Mouse (Mus musculus) kidney, adult 2 months (tissue): ENCODE measurements around the gene Dnase1l3. TPM values are rescaled to one million over a fixed set of nuclear protein-coding genes. Genes with fewer than 3 reads are reported as not detected.

Source experiments
- DNase-seq: peaks from one replicate; pipeline ENCODE4 v3.0.0; 2021
- H3K27ac ChIP-seq: fragments of 200-500 bp; 2 replicates; pipeline ENCODE4 v1.5.1; 2012; ENCODE audit warnings: low read depth, low read length, control low read depth, inconsistent platforms; ENCODE audit not compliant: insufficient read depth
- H3K27me3 ChIP-seq: fragments of 200-500 bp; replicated peaks from 2 replicates; pipeline ENCODE4 v1.6.1; 2012; ENCODE audit warnings: mild to moderate bottlenecking, moderate library complexity, low read length, inconsistent platforms; ENCODE audit not compliant: control insufficient read depth, insufficient read depth
- H3K36me3 ChIP-seq: fragments of 200-500 bp; 2 replicates; pipeline ENCODE4 v1.6.1; 2012; ENCODE audit warnings: mild to moderate bottlenecking, moderate library complexity, low read length, inconsistent platforms; ENCODE audit not compliant: control insufficient read depth, insufficient read depth
- H3K4me1 ChIP-seq: fragments of 200-500 bp; 2 replicates; pipeline ENCODE4 v1.6.1; 2011; ENCODE audit warnings: low read length; ENCODE audit not compliant: control insufficient read depth, insufficient read depth
- H3K4me3 ChIP-seq: fragments of 200-500 bp; 2 replicates; pipeline ENCODE4 v1.5.1; 2011; ENCODE audit warnings: mild to moderate bottlenecking, low read depth, low read length, control low read depth; ENCODE audit not compliant: insufficient read depth
- CTCF ChIP-seq: fragments of 200-500 bp; conservative IDR thresholded peaks from 2 replicates; pipeline ENCODE4 v1.5.1; 2011; ENCODE audit warnings: low read depth, mild to moderate bottlenecking, control low read depth, low read length, moderate library complexity, mixed read lengths; ENCODE audit not compliant: insufficient read depth, insufficient read length
- POLR2A ChIP-seq: fragments of 200-500 bp; IDR thresholded peaks from one replicate; pipeline ENCODE4 v1.6.1; 2011; ENCODE audit warnings: low read depth, low read length, control low read depth
- WGBS: fragments of 180-500 bp; shearing (Covaris S2); methylation state at CpG from one replicate; pipeline ENCODE4 v1.1.7; 2018; 5-methylcytosine and 5-hydroxymethylcytosine counted together
- polyA plus RNA-seq: library from polyadenylated mRNA; depleted of rRNA; stranded (reverse); fragments of >200 nt; gene quantifications from 2 replicates; pipeline ENCODE4 v1.2.3, GENCODE M21; 2012; rRNA removed

Dnase1l3 gene
- polyA plus RNA-seq, result 0.37 and 3.0 TPM in 2 replicates

DNA sequence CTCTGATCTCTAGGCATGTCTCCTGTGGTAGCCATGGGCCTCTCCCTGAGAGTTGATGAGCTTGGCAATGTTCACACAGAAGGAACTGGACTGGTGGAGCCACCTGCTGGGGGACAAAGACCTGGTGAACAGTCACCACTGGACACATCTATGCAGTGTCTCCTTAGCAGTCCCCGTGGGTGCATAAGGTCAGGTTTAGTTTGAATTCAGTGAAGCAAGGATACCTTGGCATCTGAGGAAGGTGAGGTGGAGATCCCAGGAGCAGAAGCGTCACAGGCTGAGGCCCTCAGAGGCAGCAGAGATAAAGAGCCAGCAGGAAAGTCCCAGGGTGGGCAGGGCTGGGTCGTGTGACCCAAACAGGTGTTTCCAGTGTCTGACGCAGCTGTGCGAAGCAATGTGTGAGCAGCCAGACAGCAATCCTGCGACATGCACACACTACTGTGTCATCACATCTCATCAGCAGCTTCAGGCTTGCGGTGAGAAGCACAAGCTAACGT is at the start of gene Dnase1l3:
TSS of gene Dnase1l3 (minus strand) at position 303 of the 497 bp plus-strand sequence.
- TF ChIP-seq CTCF, result peak; percentile 79
- TF ChIP-seq POLR2A, result no peak
- Histone ChIP-seq H3K27ac (no peak within 1 kb of the TSS), H3K4me3 (no peak within 1 kb of the TSS), H3K36me3 (no peaks in the 10 kb centered on the region), H3K27me3 (no peaks in the 10 kb centered on the region), H3K4me1 (0 out of 2 replicates have a peak, but pooled peaks cover 3% of the 10 kb centered on the region)
- DNase-seq, result peak; percentile 65
- WGBS, result 63% methylated on average over 8 of the region's 8 CpGs

DNA sequence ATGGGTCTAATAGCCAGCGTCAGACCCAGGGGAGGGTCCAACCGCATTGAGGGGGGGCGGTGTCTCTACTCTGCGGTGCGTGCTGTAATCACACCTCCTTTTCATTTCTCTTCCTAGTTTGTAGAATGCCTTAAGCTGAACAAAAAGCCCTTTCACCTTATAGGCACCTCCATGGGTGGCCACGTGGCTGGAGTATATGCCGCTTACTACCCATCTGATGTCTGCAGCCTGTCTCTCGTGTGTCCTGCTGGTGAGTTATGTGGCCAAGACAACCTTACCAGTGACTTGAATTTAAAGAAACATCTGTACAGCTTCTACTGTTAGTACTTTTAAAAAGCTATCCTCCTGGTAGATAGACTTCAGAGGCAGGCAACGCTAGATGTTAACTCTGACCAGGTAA is 48.2 kb upstream of the Dnase1l3 start:
- Histone ChIP-seq H3K36me3 (no peaks in the 10 kb centered on the region), H3K27me3 (no peaks in the 10 kb centered on the region), H3K27ac (no peak overlapping the region), H3K4me3 (no peak overlapping the region), H3K4me1 (no peaks in the 10 kb centered on the region)
- TF ChIP-seq CTCF (no peak), POLR2A (no peak)
- DNase-seq, result no peak
- WGBS, result 92% methylated on average over 9 of the region's 9 CpGs

DNA sequence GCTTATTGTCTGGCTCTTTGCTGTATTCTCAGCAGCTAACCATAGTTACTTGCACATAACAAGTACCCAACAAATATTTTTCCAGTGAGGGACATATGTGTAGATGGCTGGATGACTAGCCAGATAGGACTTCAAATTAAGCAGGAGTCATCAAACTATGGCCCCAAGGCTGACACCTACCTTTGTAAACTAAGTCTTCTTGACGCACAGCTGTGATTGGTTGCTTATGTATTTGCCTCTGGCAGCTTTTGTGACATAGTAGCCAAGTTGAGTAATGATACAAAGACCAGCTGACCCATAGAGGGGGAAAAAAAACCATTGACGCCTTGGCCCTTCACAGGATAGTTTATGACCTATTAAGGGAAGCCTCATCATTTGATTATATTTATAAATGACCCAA is 47.7 kb upstream of the Dnase1l3 start:
- no peak for TF ChIP-seq POLR2A
- no peak for TF ChIP-seq CTCF
- no peak for DNase-seq
- Histone ChIP-seq H3K4me1 (no peaks in the 10 kb centered on the region), H3K4me3 (no peak overlapping the region), H3K27ac (no peak overlapping the region), H3K36me3 (no peaks in the 10 kb centered on the region), H3K27me3 (no peaks in the 10 kb centered on the region)
- WGBS, result 86% methylated on average over 2 of the region's 2 CpGs

DNA sequence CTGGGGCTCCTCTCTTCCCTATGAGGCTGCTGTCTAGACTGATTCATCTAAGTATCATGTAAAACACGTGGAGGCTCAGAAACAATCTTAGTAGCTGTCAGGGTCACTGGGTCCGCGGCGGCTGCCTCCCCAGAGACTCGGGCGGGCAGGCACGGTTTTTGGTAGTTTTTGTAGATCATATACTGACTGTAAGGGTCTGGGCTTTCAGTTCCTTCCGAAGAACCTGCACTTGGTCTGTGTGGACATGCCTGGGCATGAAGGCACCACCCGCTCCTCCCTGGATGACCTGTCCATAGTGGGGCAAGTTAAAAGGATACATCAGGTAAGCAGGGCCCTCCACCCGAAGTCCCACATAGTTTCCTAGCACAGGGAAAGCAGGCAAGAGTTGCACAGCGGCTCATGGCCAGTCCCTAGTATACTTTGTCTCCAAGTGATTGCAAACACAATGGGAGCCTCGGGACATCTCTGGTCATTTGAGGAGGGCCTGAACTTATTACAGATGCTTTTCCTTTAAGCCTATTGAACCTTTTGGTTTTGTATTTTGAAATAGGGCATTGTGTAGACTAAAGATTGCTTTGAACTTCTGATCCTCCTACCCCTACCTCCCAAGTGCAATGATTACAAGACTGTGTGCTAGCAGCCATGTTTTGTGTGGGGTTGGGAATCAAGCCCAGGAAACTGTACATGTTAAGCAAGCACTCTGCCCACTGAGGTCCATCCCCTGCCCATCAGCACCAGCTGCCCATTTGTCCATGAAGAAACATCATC is 46.7 kb upstream of the Dnase1l3 start:
- 84% methylated on average over 12 of the region's 12 CpGs for WGBS

DNA sequence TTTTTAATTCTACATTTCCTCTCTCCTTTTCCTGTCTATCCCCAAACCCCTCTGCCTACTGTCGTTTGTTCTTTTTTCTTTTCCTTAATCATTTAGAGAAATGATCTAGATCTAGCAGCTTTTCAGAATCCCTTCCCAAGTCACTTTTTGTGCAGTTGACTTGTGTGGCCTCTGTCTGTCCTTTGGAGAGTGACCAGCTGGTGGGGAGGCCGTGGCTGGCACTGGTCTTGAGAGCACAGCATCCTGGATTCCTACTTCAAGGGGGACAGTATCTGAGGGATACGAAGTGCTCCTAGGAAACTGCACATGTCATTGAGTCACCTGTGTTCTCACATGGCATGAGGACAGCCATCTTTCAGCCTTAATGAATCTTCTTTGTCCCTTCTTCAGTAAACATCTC is 45.8 kb upstream of the Dnase1l3 start:
- TF ChIP-seq POLR2A, result no peak
- no peak for TF ChIP-seq CTCF
- H3K4me1 ChIP-seq, result no peaks in the 10 kb centered on the region; the same call in 1 of the 2 replicates
- WGBS, result 74% methylated on average over 3 of the region's 3 CpGs
- DNase-seq, result no peak
- H3K36me3 ChIP-seq, result no peaks in the 10 kb centered on the region
- no peaks in the 10 kb centered on the region for H3K27me3 ChIP-seq
- no peak overlapping the region for H3K27ac ChIP-seq
- H3K4me3 ChIP-seq, result no peak overlapping the region

More for the DNA sequence above, 46.7 kb upstream of the Dnase1l3 start:
- no peak overlapping the region for H3K27ac ChIP-seq
- no peaks in the 10 kb centered on the region; the same call in 1 of the 2 replicates for H3K4me1 ChIP-seq
- no peak for DNase-seq
- no peaks in the 10 kb centered on the region for H3K27me3 ChIP-seq
- H3K36me3 ChIP-seq, result no peaks in the 10 kb centered on the region
- no peak overlapping the region for H3K4me3 ChIP-seq
- TF ChIP-seq POLR2A (no peak), CTCF (no peak)

DNA sequence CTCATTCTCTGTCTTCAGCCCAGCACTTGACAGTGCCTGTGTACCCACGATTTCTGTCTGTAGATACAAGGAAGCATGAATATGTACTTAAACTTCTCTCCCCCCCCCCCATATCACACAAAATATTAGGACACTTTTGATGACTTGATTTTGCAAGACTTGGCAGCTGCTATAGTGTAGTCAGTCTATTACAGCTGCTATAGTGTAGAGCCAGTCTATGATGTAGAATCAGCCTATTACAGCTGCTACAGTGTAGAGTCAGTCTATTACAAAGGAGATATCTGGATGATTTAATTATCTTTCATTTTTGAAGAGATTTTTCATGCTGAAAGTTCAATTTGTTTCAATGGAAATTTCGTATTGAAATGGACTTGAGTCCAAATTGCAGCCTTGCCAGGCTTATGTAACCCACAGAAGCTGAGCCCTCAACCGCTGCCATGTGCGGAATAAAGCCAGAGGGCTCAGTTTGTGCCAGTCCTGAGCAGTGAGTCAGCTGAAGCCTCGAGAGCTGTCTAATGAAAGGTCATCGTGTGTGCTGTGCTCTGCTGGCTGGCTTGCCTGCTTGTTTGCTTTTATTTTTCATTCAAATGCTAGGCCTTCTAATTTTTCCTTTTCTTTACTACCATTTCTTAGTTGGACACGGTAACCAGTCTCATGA is 44.5 kb upstream of the Dnase1l3 start:
- no peak overlapping the region for H3K4me3 ChIP-seq
- DNase-seq, result peak; percentile 91
- H3K4me1 ChIP-seq, result no peaks in the 10 kb centered on the region; the same call in 1 of the 2 replicates
- WGBS, result 52% methylated on average over 7 of the region's 7 CpGs
- H3K27me3 ChIP-seq, result no peaks in the 10 kb centered on the region
- no peaks in the 10 kb centered on the region for H3K36me3 ChIP-seq
- H3K27ac ChIP-seq, result no peak overlapping the region
- no peak for TF ChIP-seq CTCF
- TF ChIP-seq POLR2A, result no peak

DNA sequence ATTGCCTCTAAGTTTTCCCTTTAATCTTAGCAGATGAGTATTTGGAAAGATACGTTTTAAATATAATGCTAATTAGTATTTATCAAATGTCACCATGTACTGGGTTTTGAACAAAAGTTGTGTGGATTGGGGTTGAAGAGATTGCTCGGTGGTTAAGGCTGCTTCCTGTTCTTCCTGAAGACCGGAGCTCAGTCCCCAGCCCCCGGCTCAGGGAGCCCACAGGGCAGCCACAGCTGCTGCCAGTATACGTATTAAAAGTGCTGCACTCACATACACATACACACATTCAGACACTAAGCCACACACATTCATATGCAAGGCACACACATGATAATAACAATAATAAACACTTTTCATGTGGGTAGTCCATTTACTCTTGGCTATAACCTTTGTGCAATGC is 43.8 kb upstream of the Dnase1l3 start:
- TF ChIP-seq POLR2A (no peak), CTCF (no peak)
- H3K27ac ChIP-seq, result no peak overlapping the region
- H3K27me3 ChIP-seq, result no peaks in the 10 kb centered on the region
- H3K4me3 ChIP-seq, result no peak overlapping the region
- no peak for DNase-seq
- no peaks in the 10 kb centered on the region; the same call in 1 of the 2 replicates for H3K4me1 ChIP-seq
- WGBS, result 78% methylated on average over 5 of the region's 5 CpGs
- H3K36me3 ChIP-seq, result no peaks in the 10 kb centered on the region
